Comparison of ENCODE assay signal across 8 mouse cellular contexts in the genomic region with DNA sequence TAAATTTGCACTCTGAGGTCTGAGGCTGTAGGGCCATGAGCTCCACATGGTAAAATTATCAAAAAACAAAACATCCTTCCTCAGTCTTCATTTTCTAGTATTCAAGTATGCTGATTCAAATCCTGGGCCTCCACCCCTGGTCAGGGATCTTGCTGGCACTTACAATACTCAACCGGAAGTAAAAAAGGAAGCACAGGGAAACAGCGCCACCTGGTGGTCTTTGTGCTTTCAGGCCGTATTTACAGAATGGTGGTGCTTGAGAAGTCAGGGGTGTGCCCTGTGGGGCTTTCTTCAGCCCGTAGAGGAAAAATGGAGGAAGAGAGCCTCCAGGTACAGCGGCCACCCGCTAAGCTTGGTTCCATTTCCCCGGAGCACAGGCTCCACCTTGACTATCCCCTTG. TPM values are rescaled to one million over a fixed set of nuclear protein-coding genes. Genes with fewer than 3 reads are reported as not detected.
DNase-seq lines count a peak whose midpoint lies in the region; ATAC-seq lines count a peak whose summit lies in the region.

No protein-coding gene starts in this region.

- H3K27ac ChIP-seq in intestine, embryonic 16.5 days (ENCODE audit: low read length) = peak overlapping the region; percentile 99

- intact Hi-C loops in left cerebral cortex, postnatal 25 days (cut with DNase I) = loop anchor here (1.0 to 2.0 kb wide), 3 partner anchors 22 to 124 kb away; no protein-coding TSS in a partner anchor

- peaks cover 54% of the 10 kb centered on the region for H3K4me1 ChIP-seq in intestine, embryonic 16.5 days (ENCODE audit: control insufficient read depth, insufficient read depth, low read length)

- no peaks in the 10 kb centered on the region for H3K36me3 ChIP-seq in intestine, embryonic 16.5 days (ENCODE audit: control insufficient read depth, insufficient read depth, low read length)

- ATAC-seq in intestine, embryonic 16.5 days = no peak; the same call in 1 of the 2 replicates

- H3K9me3 ChIP-seq in intestine, embryonic 16.5 days (ENCODE audit: control insufficient read depth, low read length) = no peaks in the 10 kb centered on the region

- WGBS in intestine, embryonic 16.5 days = 4% methylated on average over 7 of the region's 7 CpGs

- H3K4me3 ChIP-seq in intestine, embryonic 16.5 days (ENCODE audit: low read length) = no peak overlapping the region

- no peaks in the 10 kb centered on the region for H3K27me3 ChIP-seq in intestine, embryonic 16.5 days (replicated peaks; ENCODE audit: control insufficient read depth, insufficient read depth, low read length)

- peak; percentile 89 to 94 for DNase-seq in adrenal gland, adult 18-20 months (ENCODE audit: low spot score in 2 of 2)
- DNase-seq in embryo, embryonic 11 days = peak; percentile 93
- peak; percentile 86 to 90 for DNase-seq in gastrocnemius, postnatal 4 days (ENCODE audit: low spot score in 2 of 2)
- peak; percentile 91 to 95 for DNase-seq in left cerebral cortex, postnatal 25 days (ENCODE audit: low spot score in 2 of 2)
- peak; percentile 97 for DNase-seq in mesoderm, embryonic 11.5 days (ENCODE audit: low read depth, low spot score)
- DNase-seq in right cerebral cortex, postnatal 25 days = peak; percentile 82
- DNase-seq in urinary bladder, postnatal 36 days (ENCODE audit: low spot score in 2 of 2) = peak; percentile 89 to 93

- no peak overlapping the region; the same call in 1 of the 2 replicates for H3K4me2 ChIP-seq in intestine, embryonic 16.5 days (ENCODE audit: low read depth, low read length)

- peak overlapping the region; percentile 52 for H3K9ac ChIP-seq in intestine, embryonic 16.5 days (ENCODE audit: low read depth, low read length)

RNA-seq across cellular contexts. Expression of gene Gpr84, which starts 3.3 kb away (rescaled TPM):
- not detected for total RNA-seq in adrenal gland, adult 18-20 months (2021)
- under 1 TPM; 0.16 to 0.20 TPM for total RNA-seq in gastrocnemius, postnatal 4 days (2021)
- polyA plus RNA-seq in intestine, embryonic 16.5 days (2015; fragmentation: Nextera tagmentation; extraction: Ambion mirVana) = 0.09 and 0.20 TPM in 2 replicates
- under 1 TPM; 0.69 to 0.94 TPM for total RNA-seq in left cerebral cortex, postnatal 25 days (2021)

RNA-seq across cellular contexts. Expression of gene Zfp385a, which starts 32.8 kb away (rescaled TPM):
- 10 to 100 TPM; 12.4 to 16.9 TPM for total RNA-seq in adrenal gland, adult 18-20 months (2021)
- total RNA-seq in gastrocnemius, postnatal 4 days (2021) = 10 to 100 TPM; 62.1 to 70.0 TPM
- polyA plus RNA-seq in intestine, embryonic 16.5 days (2015; fragmentation: Nextera tagmentation; extraction: Ambion mirVana) = 3.6 and 4.1 TPM in 2 replicates
- total RNA-seq in left cerebral cortex, postnatal 25 days (2021) = 10 to 100 TPM; 62.4 to 64.8 TPM

RNA-seq across cellular contexts. Expression of gene Copz1, which starts 34.6 kb away (rescaled TPM):
- 100 to 1,000 TPM; 138 to 150 TPM for total RNA-seq in adrenal gland, adult 18-20 months (2021)
- total RNA-seq in gastrocnemius, postnatal 4 days (2021) = 10 to 100 TPM; 72.8 to 78.4 TPM
- polyA plus RNA-seq in intestine, embryonic 16.5 days (2015; fragmentation: Nextera tagmentation; extraction: Ambion mirVana) = 297 and 298 TPM in 2 replicates
- total RNA-seq in left cerebral cortex, postnatal 25 days (2021) = 100 to 1,000 TPM; 101 to 102 TPM

RNA-seq across cellular contexts. Expression of gene Nfe2, which starts 48.9 kb away (rescaled TPM):
- total RNA-seq in adrenal gland, adult 18-20 months (2021) = under 1 TPM in 1 of 2 experiments, not detected in 1; 0.67 TPM
- 1 to 10 TPM in 1 of 2 experiments, under 1 TPM in 1; 0.61 to 1.5 TPM for total RNA-seq in gastrocnemius, postnatal 4 days (2021)
- polyA plus RNA-seq in intestine, embryonic 16.5 days (2015; fragmentation: Nextera tagmentation; extraction: Ambion mirVana) = 3.4 and 5.2 TPM in 2 replicates
- total RNA-seq in left cerebral cortex, postnatal 25 days (2021) = not detected

RNA-seq across cellular contexts. Expression of gene Itga5, which starts 59.4 kb away (rescaled TPM):
- total RNA-seq in adrenal gland, adult 18-20 months (2021) = 10 to 100 TPM; 27.1 to 31.7 TPM
- total RNA-seq in gastrocnemius, postnatal 4 days (2021) = 10 to 100 TPM; 65.8 to 68.1 TPM
- 40.3 and 43.0 TPM in 2 replicates for polyA plus RNA-seq in intestine, embryonic 16.5 days (2015; fragmentation: Nextera tagmentation; extraction: Ambion mirVana)
- total RNA-seq in left cerebral cortex, postnatal 25 days (2021) = 1 to 10 TPM; 2.3 to 5.4 TPM
